Mouse (Mus musculus) ES-E14 (cell line): Measurements from ENCODE around the gene Gm17428. TPM values are rescaled to one million over a fixed set of nuclear protein-coding genes. Genes with fewer than 3 reads are reported as not detected.

Experiments used
- DNase-seq: peaks from one replicate; pipeline ENCODE4 v3.0.0-alpha.2; 2013; ENCODE audit warnings: low read depth, low spot score
- H3K27ac ChIP-seq: 2 replicates; pipeline ENCODE4 v1.5.1; 2012; ENCODE audit warnings: low read depth, mild to moderate bottlenecking, low read length, moderate library complexity, mixed read lengths; ENCODE audit not compliant: poor library complexity, insufficient read depth, severe bottlenecking
- H3K36me3 ChIP-seq: 2 replicates; pipeline ENCODE4 v1.6.1; 2012; ENCODE audit warnings: mild to moderate bottlenecking, low read length, moderate library complexity, mixed read lengths; ENCODE audit not compliant: control insufficient read depth, poor library complexity, insufficient read depth, severe bottlenecking
- H3K4me1 ChIP-seq, 2 experiments: fragments of 150-350 bp in 1 of 2; sonication (generic) in 1 of 2; 2 replicates each; pipeline ENCODE4 v1.6.1; 2012; ENCODE audit warnings: low read length in 2 of 2, mild to moderate bottlenecking in 1 of 2, mixed read lengths in 1 of 2; ENCODE audit not compliant: control insufficient read depth in 2 of 2, insufficient read depth in 2 of 2, poor library complexity in 1 of 2
- H3K4me3 ChIP-seq, 2 experiments: fragments of 150-350 bp in 1 of 2; sonication (generic) in 1 of 2; 2 replicates each; pipeline ENCODE4 v1.5.1; 2012; ENCODE audit warnings: low read length in 2 of 2, low read depth in 1 of 2, mild to moderate bottlenecking in 1 of 2, mixed read lengths in 1 of 2; ENCODE audit not compliant: insufficient read depth in 1 of 2, poor library complexity in 1 of 2, severe bottlenecking in 1 of 2
- H3K9ac ChIP-seq: 2 replicates; pipeline ENCODE4 v1.6.1; 2012; ENCODE audit warnings: low read depth, mild to moderate bottlenecking, low read length, mixed read lengths; ENCODE audit not compliant: poor library complexity, insufficient read depth, severe bottlenecking
- H3K9me3 ChIP-seq: fragments of 150-350 bp; sonication (generic); 2 replicates; pipeline ENCODE4 v1.6.1; 2012; ENCODE audit warnings: low read depth, mild to moderate bottlenecking, low read length; ENCODE audit not compliant: control insufficient read depth, insufficient read depth
- CHD2 ChIP-seq: IDR thresholded peaks from 2 replicates; pipeline ENCODE4 v1.6.1; 2014; ENCODE audit warnings: mild to moderate bottlenecking, low read depth, low read length, inconsistent platforms
- HCFC1 ChIP-seq: IDR thresholded peaks from 2 replicates; pipeline ENCODE4 v1.6.1; 2012; ENCODE audit warnings: low read length, inconsistent platforms, borderline replicate concordance; ENCODE audit not compliant: insufficient read depth
- MAFK ChIP-seq: IDR thresholded peaks from 2 replicates; pipeline ENCODE4 v1.6.1; 2014; ENCODE audit warnings: mild to moderate bottlenecking, low read depth, low read length, inconsistent platforms; ENCODE audit not compliant: insufficient read depth
- ZC3H11A ChIP-seq: IDR thresholded peaks from 2 replicates; pipeline ENCODE4 v1.6.1; 2012; ENCODE audit warnings: low read depth, mild to moderate bottlenecking, inconsistent platforms, low read length, borderline replicate concordance
- ZNF384 ChIP-seq: IDR thresholded peaks from 2 replicates; pipeline ENCODE4 v1.6.1; 2012; ENCODE audit warnings: low read depth, low read length, inconsistent platforms
- in situ Hi-C, 2 experiments: fragments of 600-800 bp; cut with MboI; formaldehyde crosslinking; loops; one replicate each; pipeline ENCODE4 v1.15.1; 2025; ENCODE audit warnings: low sequenced_read_pairs in 2 of 2, inconsistent platforms in 1 of 2; ENCODE audit not compliant: unreplicated experiment in 2 of 2
- total RNA-seq: library from RNA; depleted of rRNA; stranded (reverse); fragments of 300-350 nt; gene quantifications from 2 replicates; pipeline ENCODE4 v1.2.3, GENCODE M21; 2012

Gene Gm17428
- total RNA-seq, 1 experiment, result not detected

- TF ChIP-seq CHD2 (no peak), ZNF384 (no peak), HCFC1 (no peak)
- Histone ChIP-seq H3K9ac (no peak overlapping the region), H3K4me3 (no peak overlapping the region), H3K27ac (no peak overlapping the region), H3K9me3 (no peaks in the 10 kb centered on the region), H3K4me1 (peaks cover 0 to 6% of the 10 kb centered on the region in 2 experiments; a peak in 1 of 4 replicates), H3K36me3 (no peaks in the 10 kb centered on the region)
- no peak for DNase-seq
- in situ Hi-C loops, result no loop called here
Measured at GRCm38 (mm10) chr14:54992196-54992595, 15.5 kb downstream of the Gm17428 start.

- no peak for DNase-seq
- no peaks in the 10 kb centered on the region for H3K9me3 ChIP-seq
- in situ Hi-C loops, result no loop called here
- no peak overlapping the region for H3K27ac ChIP-seq
- no peaks in the 10 kb centered on the region for H3K36me3 ChIP-seq
- TF ChIP-seq HCFC1, result no peak
- TF ChIP-seq ZC3H11A, result no peak
- no peak for TF ChIP-seq MAFK
- no peak for TF ChIP-seq ZNF384
- no peak for TF ChIP-seq CHD2
- no peak overlapping the region for H3K4me3 ChIP-seq
- peaks cover 0 to 6% of the 10 kb centered on the region in 2 experiments; a peak in 1 of 4 replicates for H3K4me1 ChIP-seq
- H3K9ac ChIP-seq, result no peak overlapping the region
Measured at GRCm38 (mm10) chr14:54993636-54994035, 16.9 kb downstream of the Gm17428 start.

- no peak within 1 kb of the TSS for H3K4me3 ChIP-seq
Measured at GRCm38 (mm10) chr14:54994136-54994868, 17.6 kb downstream of the Gm17428 start, which contains the start of gene Myh7. TSS of gene Myh7 (minus strand) at chr14:54994626.

GRCm38 (mm10) chr14:54994869-54995186 is 18.1 kb downstream of the Gm17428 start:
- H3K9ac ChIP-seq, result no peak overlapping the region
- H3K36me3 ChIP-seq, result no peaks in the 10 kb centered on the region
- in situ Hi-C loops, result no loop called here
- peaks cover 0 to 6% of the 10 kb centered on the region in 2 experiments; a peak in 1 of 4 replicates for H3K4me1 ChIP-seq
- DNase-seq, result no peak
- TF ChIP-seq CHD2, result no peak
- TF ChIP-seq MAFK, result no peak
- no peak for TF ChIP-seq ZC3H11A
- TF ChIP-seq ZNF384, result no peak
- no peak for TF ChIP-seq HCFC1
- H3K9me3 ChIP-seq, result no peaks in the 10 kb centered on the region
- H3K4me3 ChIP-seq, result no peak overlapping the region
- H3K27ac ChIP-seq, result no peak overlapping the region

More at GRCm38 (mm10) chr14:54994136-54994868, 17.6 kb downstream of the Gm17428 start, which contains the start of gene Myh7:
- Histone ChIP-seq H3K9ac (no peak within 1 kb of the TSS), H3K36me3 (no peaks in the 10 kb centered on the region), H3K27ac (no peak within 1 kb of the TSS), H3K9me3 (no peaks in the 10 kb centered on the region), H3K4me1 (peaks cover 0 to 6% of the 10 kb centered on the region in 2 experiments; a peak in 1 of 4 replicates)
- DNase-seq, result no peak
- in situ Hi-C loops, result no loop called here
- TF ChIP-seq HCFC1 (no peak), ZNF384 (no peak), ZC3H11A (no peak), MAFK (no peak), CHD2 (no peak)
